Comparison of ENCODE assay signal across 24 mouse cellular contexts in genomic region chr3:31573849-31574248, GRCm38 (mm10).
"Had no signal": no experiment of that assay in that cellular context is flagged by ENCODE, and none has a peak within 500 bp of the region (broad histone marks: within the 10 kb centered on the region; RNA-seq: fewer than 3 reads in every experiment).

No protein-coding gene starts in this region.

- DNase-seq: left cerebral cortex, postnatal 4 days; liver; liver, embryonic 13.5 days; liver, postnatal 0 days; lung, adult 18-20 months; lung, adult 2 months; lung, embryonic 14.5 days; lung, postnatal 10 days; lung, postnatal 14 days; lung, postnatal 36 days; lung, postnatal 4 days; midbrain, embryonic 14.5 days had no signal

- H3K27me3 ChIP-seq: limb, embryonic 12.5 days; limb, embryonic 13.5 days; limb, embryonic 15.5 days; liver, embryonic 12.5 days; liver, embryonic 13.5 days; liver, embryonic 15.5 days; lung, embryonic 15.5 days; megakaryocyte, embryonic 14.5 days; midbrain, embryonic 12.5 days; midbrain, embryonic 13.5 days; midbrain, embryonic 15.5 days had no signal

- ATAC-seq: liver, embryonic 12.5 days; liver, postnatal 0 days; lung, postnatal 0 days; midbrain, embryonic 13.5 days; midbrain, embryonic 15.5 days; midbrain, embryonic 16.5 days had no signal
